In genomic region chr12:56612761-56613437, GRCm38 (mm10) we compare ENCODE assay signal across 10 mouse cellular contexts. TPM values are rescaled to one million over a fixed set of nuclear protein-coding genes. Genes with fewer than 3 reads are reported as not detected.
DNase-seq lines count a peak whose midpoint lies in the region; ATAC-seq and TF ChIP-seq lines count a peak whose summit lies in the region.
"Had no signal": no experiment of that assay in that cellular context is flagged by ENCODE, and none has a peak within 500 bp of the region (broad histone marks: within the 10 kb centered on the region; RNA-seq: fewer than 3 reads in every experiment).

Gene Nkx2-9 (minus strand): TSS chr12:56613284.

- H3K9ac ChIP-seq in ES-E14 (ENCODE audit: insufficient read depth, low read depth, low read length, poor library complexity, severe bottlenecking), result peak within 1 kb of the TSS; percentile 41; the same call in 1 of the 2 replicates
- H3K9ac ChIP-seq in hindbrain, embryonic 13.5 days, result no peak within 1 kb of the TSS
- 0 out of 2 replicates have a peak within 1 kb of the TSS, but pooled peaks have one; percentile 39 for H3K9ac ChIP-seq in midbrain, embryonic 13.5 days (replicated peaks)

- no peak for ATAC-seq in hindbrain, embryonic 13.5 days (ENCODE audit: low FRiP score)
- peak; percentile 31; the same call in 1 of the 2 replicates for ATAC-seq in midbrain, embryonic 13.5 days

- peaks cover 96% of the 10 kb centered on the region for H3K27me3 ChIP-seq in heart, embryonic 10.5 days (ENCODE audit: insufficient read depth, poor library complexity, severe bottlenecking)
- H3K27me3 ChIP-seq in hindbrain, embryonic 13.5 days, result peaks cover 94% of the 10 kb centered on the region
- H3K27me3 ChIP-seq in midbrain, embryonic 13.5 days, result peaks cover 94% of the 10 kb centered on the region

- H3K4me3 ChIP-seq in heart, embryonic 10.5 days, result peak within 1 kb of the TSS; percentile 58
- peak within 1 kb of the TSS; percentile 48 to 60 for H3K4me3 ChIP-seq in ES-E14 (ENCODE audit: insufficient read depth in 1 of 2, low read depth in 1 of 2, low read length in 2 of 2, poor library complexity in 1 of 2, severe bottlenecking in 1 of 2)
- peak within 1 kb of the TSS; percentile 30 for H3K4me3 ChIP-seq in hindbrain, embryonic 13.5 days
- H3K4me3 ChIP-seq in midbrain, embryonic 13.5 days (replicated peaks), result peak within 1 kb of the TSS; percentile 34

- H3K36me3 ChIP-seq in heart, embryonic 10.5 days, result no peaks in the 10 kb centered on the region
- H3K36me3 ChIP-seq in ES-E14 (ENCODE audit: control insufficient read depth, insufficient read depth, low read length, poor library complexity, severe bottlenecking), result no peaks in the 10 kb centered on the region
- no peaks in the 10 kb centered on the region for H3K36me3 ChIP-seq in hindbrain, embryonic 13.5 days
- H3K36me3 ChIP-seq in midbrain, embryonic 13.5 days, result no peaks in the 10 kb centered on the region

- H3K9me3 ChIP-seq in heart, embryonic 10.5 days, result no peaks in the 10 kb centered on the region
- H3K9me3 ChIP-seq in ES-E14 (ENCODE audit: control insufficient read depth, insufficient read depth, low read depth, low read length), result no peaks in the 10 kb centered on the region
- H3K9me3 ChIP-seq in hindbrain, embryonic 13.5 days, result no peaks in the 10 kb centered on the region
- no peaks in the 10 kb centered on the region for H3K9me3 ChIP-seq in midbrain, embryonic 13.5 days

- no peak for DNase-seq in heart, embryonic 10.5 days (ENCODE audit: low spot score)
- no peak for DNase-seq in heart, adult 8-10 months (ENCODE audit: low spot score)
- DNase-seq in ES-E14 (ENCODE audit: low read depth, low spot score), result no peak
- DNase-seq in c-Kit-positive CD71-positive TER-119-positive erythroid progenitor cells, embryonic 14.5 days (ENCODE audit: low spot score), result no peak
- no peak for DNase-seq in urinary bladder, postnatal 10 days (ENCODE audit: low spot score)
- no peak for DNase-seq in spleen, postnatal 4 days (ENCODE audit: low spot score in 2 of 2)
- DNase-seq: thymus, postnatal 25 days had no signal

- WGBS in heart, embryonic 10.5 days, result under 1% methylated on average over 38 of the region's 40 CpGs
- under 1% methylated on average over 36 of the region's 40 CpGs for WGBS in hindbrain, embryonic 13.5 days
- 1% methylated on average over 40 of the region's 40 CpGs for WGBS in midbrain, embryonic 13.5 days

- peak within 1 kb of the TSS; percentile 51 for H3K4me2 ChIP-seq in hindbrain, embryonic 13.5 days
- peak within 1 kb of the TSS; percentile 54 for H3K4me2 ChIP-seq in midbrain, embryonic 13.5 days (replicated peaks)

- peaks cover 29% of the 10 kb centered on the region for H3K4me1 ChIP-seq in heart, embryonic 10.5 days
- peaks cover 0 to 5% of the 10 kb centered on the region in 2 experiments; a peak in 1 of 4 replicates for H3K4me1 ChIP-seq in ES-E14 (ENCODE audit: control insufficient read depth in 2 of 2, insufficient read depth in 2 of 2, low read length in 2 of 2, poor library complexity in 1 of 2)
- H3K4me1 ChIP-seq in hindbrain, embryonic 13.5 days (replicated peaks), result peaks cover 14% of the 10 kb centered on the region
- H3K4me1 ChIP-seq in midbrain, embryonic 13.5 days (replicated peaks), result peaks cover 15% of the 10 kb centered on the region

- no peak within 1 kb of the TSS for H3K27ac ChIP-seq in heart, embryonic 10.5 days
- no peak within 1 kb of the TSS for H3K27ac ChIP-seq in ES-E14 (ENCODE audit: insufficient read depth, low read depth, low read length, poor library complexity, severe bottlenecking)
- H3K27ac ChIP-seq in hindbrain, embryonic 13.5 days, result no peak within 1 kb of the TSS
- no peak within 1 kb of the TSS for H3K27ac ChIP-seq in midbrain, embryonic 13.5 days
- H3K27ac ChIP-seq: layer of hippocampus, adult 2 months had no signal

- in situ Hi-C loops in ES-E14 (cut with MboI; ENCODE audit: low sequenced_read_pairs in 2 of 2, unreplicated experiment in 2 of 2), result loop anchor here (5.0 to 10.0 kb wide), 5 partner anchors 76 to 932 kb away; partner anchors contain the start of genes Nkx2-1 (in 2 of the 2), Foxa1 (in 1 of the 2) and Pax9 (in 1 of the 2)

TF ChIP-seq in ES-E14, 5 proteins besides CTCF, POLR2A, EP300 and RAD21:
- TF ChIP-seq ZC3H11A (IDR thresholded peaks at IDR 0.05; ENCODE audit: borderline replicate concordance, low read depth, low read length) (no peak), MAFK (IDR thresholded peaks at IDR 0.05; ENCODE audit: insufficient read depth, low read depth, low read length) (no peak), CHD2 (IDR thresholded peaks at IDR 0.05; ENCODE audit: low read depth, low read length) (no peak), ZNF384 (IDR thresholded peaks at IDR 0.05; ENCODE audit: low read depth, low read length) (no peak), HCFC1 (IDR thresholded peaks at IDR 0.05; ENCODE audit: borderline replicate concordance, insufficient read depth, low read length) (no peak)

RNA-seq across cellular contexts. Expression of gene Nkx2-9, which starts in this region (rescaled TPM):
- 0.14 and 0.44 TPM in 2 replicates for polyA plus RNA-seq in heart, embryonic 10.5 days (2016; fragmentation: Nextera tagmentation; extraction: Ambion mirVana)
- under 1 TPM in 2 of 4 experiments, not detected in 2; 0.34 to 0.57 TPM for total RNA-seq in heart, adult 8-10 months (2022)
- total RNA-seq in ES-E14 (2012; rRNA removed), result 3.3 and 3.8 TPM in 2 replicates
- 0.31 TPM in 1 of 2 replicates, not detected in the other for polyA plus RNA-seq in hindbrain, embryonic 13.5 days (2015; fragmentation: Nextera tagmentation; extraction: Ambion mirVana)
- 0.66 and 0.73 TPM in 2 replicates for polyA plus RNA-seq in midbrain, embryonic 13.5 days (2015; fragmentation: Nextera tagmentation; extraction: Ambion mirVana)
- total RNA-seq: layer of hippocampus, adult 2 months had no signal

Comparison
In these comparisons a context has a peak if more than half of its experiments do, and no peak if none do; other contexts are left out.
1. Peak in ATAC-seq, H3K4me3 ChIP-seq, H3K9ac ChIP-seq and H3K4me2 ChIP-seq in midbrain, embryonic 13.5 days; RNA of the gene not detected or under 1 TPM.